Mouse (Mus musculus) heart, adult 2 months (tissue): ENCODE measurements at regions not wholly inside any gene's neighbourhood (a gene's known extent, or its start where the extent isn't known, plus 50 kb on each side); places are given as distances from the start of the nearest gene placed in this dataset.

Source experiments
- CTCF ChIP-seq: fragments of 200-600 bp; IDR thresholded peaks from 2 replicates; pipeline ENCODE4 v1.8.1; 2022; ENCODE audit warnings: antibody characterized with exemption, mild to moderate bottlenecking, moderate library complexity
- POLR2A ChIP-seq: fragments of 200-500 bp; IDR thresholded peaks from 2 replicates; pipeline ENCODE4 v1.6.1; 2011; ENCODE audit warnings: mild to moderate bottlenecking, low read depth, low read length, control low read depth; ENCODE audit not compliant: insufficient read depth

- TF ChIP-seq CTCF (no peak), POLR2A (no peak)
Observed at GRCm38 (mm10) chr11:111682341-111682740, 616.4 kb downstream of the Kcnj2 start.
